Mouse (Mus musculus) C2C12 (cell line): ENCODE results near the gene Kcns3. TPM values are rescaled to one million over a fixed set of nuclear protein-coding genes. Genes with fewer than 3 reads are reported as not detected.
"Not testable (repeated sequence)": the region's sequence is repeated elsewhere in the genome, so short reads cannot be mapped to it uniquely, and the experiment has no call there.

Experiments used
- H3K27me3 ChIP-seq: one replicate; pipeline ENCODE4 v1.6.1; 2011; ENCODE audit not compliant: control insufficient read depth, insufficient read depth, insufficient read length
- H3K36me3 ChIP-seq: one replicate; pipeline ENCODE4 v1.6.1; 2011; ENCODE audit not compliant: control insufficient read depth, insufficient read depth
- H3K4me3 ChIP-seq: one replicate; pipeline ENCODE4 v1.5.1; 2011; ENCODE audit warnings: mild to moderate bottlenecking, control low read depth; ENCODE audit not compliant: poor library complexity, insufficient read depth, severe bottlenecking
- H3K79me2 ChIP-seq: one replicate; pipeline ENCODE4 v1.6.1; 2011; ENCODE audit not compliant: control insufficient read depth, insufficient read depth
- H3K79me3 ChIP-seq: one replicate; pipeline ENCODE4 v1.6.1; 2011; ENCODE audit warnings: low read depth, control low read depth
- H3ac ChIP-seq: one replicate; pipeline ENCODE3; 2011; ENCODE audit warnings: low read depth; ENCODE audit not compliant: control insufficient read depth, insufficient read length
- CEBPB ChIP-seq: IDR thresholded peaks from one replicate; pipeline ENCODE4 v1.6.1; 2011; ENCODE audit warnings: low read depth, mild to moderate bottlenecking, control low read depth, moderate library complexity
- CTCF ChIP-seq: IDR thresholded peaks from one replicate; pipeline ENCODE4 v1.5.1; 2011; ENCODE audit not compliant: control insufficient read depth, insufficient read depth, insufficient read length
- FOSL1 ChIP-seq: IDR thresholded peaks from one replicate; pipeline ENCODE4 v1.8.0; 2011; ENCODE audit warnings: mild to moderate bottlenecking, low read length; ENCODE audit not compliant: poor library complexity, insufficient read depth, severe bottlenecking
- MAX ChIP-seq: IDR thresholded peaks from one replicate; pipeline ENCODE4 v1.6.1; 2011; ENCODE audit warnings: mild to moderate bottlenecking, control low read depth
- MYOD1 ChIP-seq: IDR thresholded peaks from one replicate; pipeline ENCODE4 v1.6.1; 2011; ENCODE audit warnings: low read depth; ENCODE audit not compliant: control insufficient read depth, insufficient read length
- MYOG ChIP-seq: IDR thresholded peaks from one replicate; pipeline ENCODE4 v1.6.1; 2011; ENCODE audit not compliant: control insufficient read depth, insufficient read length; ENCODE audit errors: extremely low read depth
- USF1 ChIP-seq: IDR thresholded peaks from one replicate; pipeline ENCODE4 v1.6.1; 2011; ENCODE audit warnings: low read depth, mild to moderate bottlenecking, control low read depth, moderate library complexity
- polyA plus RNA-seq: library from polyadenylated mRNA; unstranded; fragments of >200 nt; fragmentation: generic; extraction: Trizol; gene quantifications from one replicate; pipeline ENCODE4 v1.2.1, GENCODE M21; 2012; ENCODE audit warnings: missing spikeins

Gene Kcns3
- polyA plus RNA-seq, 1 experiment: not detected

DNA sequence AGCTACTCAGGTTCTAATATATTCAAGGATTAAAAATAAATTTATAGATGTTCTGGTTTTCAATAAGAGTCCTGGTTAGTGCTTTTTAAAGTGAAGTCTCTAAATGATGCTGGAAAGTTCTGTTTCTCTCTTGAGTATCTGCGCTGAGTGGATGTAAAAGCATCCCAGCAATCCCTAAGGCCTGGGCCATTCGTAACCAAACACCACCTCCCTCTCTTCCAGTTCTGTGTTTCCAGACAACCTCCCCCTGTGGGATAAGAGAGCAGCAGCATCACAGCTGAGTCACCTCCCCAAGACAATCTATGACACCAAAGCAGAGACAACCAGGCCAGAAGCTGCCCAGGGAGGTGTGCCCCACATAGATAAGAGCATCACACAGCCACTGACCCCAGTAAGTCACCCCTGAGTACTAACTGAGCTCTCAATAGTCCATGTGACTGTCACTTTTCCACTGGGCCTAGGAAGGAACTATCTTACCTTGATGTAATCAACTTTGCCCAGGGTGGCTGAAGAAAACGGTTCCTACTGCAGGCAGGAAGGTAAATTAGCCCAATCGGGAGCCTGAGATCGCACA is 24.6 kb downstream of the Kcns3 start:
- Histone ChIP-seq H3ac (no peak overlapping the region), H3K79me3 (no peaks in the 10 kb centered on the region), H3K36me3 (no peaks in the 10 kb centered on the region), H3K79me2 (no peaks in the 10 kb centered on the region), H3K4me3 (no peak overlapping the region), H3K27me3 (no peaks in the 10 kb centered on the region)
- TF ChIP-seq MAX (no peak), CTCF (no peak), USF1 (no peak), MYOG (no peak), FOSL1 (no peak), MYOD1 (no peak), CEBPB (no peak)

GRCm38 (mm10) chr12:11101565-11101964 is 49.3 kb downstream of the Kcns3 start:
- H3K27me3 ChIP-seq: no peaks in the 10 kb centered on the region
- TF ChIP-seq CEBPB (no peak), MAX (no peak), USF1 (no peak), MYOD1 (no peak), CTCF (no peak), MYOG (no peak), FOSL1 (no peak)
- H3K4me3 ChIP-seq: no peak overlapping the region
- H3K36me3 ChIP-seq: no peaks in the 10 kb centered on the region
- H3K79me2 ChIP-seq: no peaks in the 10 kb centered on the region
- H3ac ChIP-seq: no peak overlapping the region
- H3K79me3 ChIP-seq: no peaks in the 10 kb centered on the region

DNA sequence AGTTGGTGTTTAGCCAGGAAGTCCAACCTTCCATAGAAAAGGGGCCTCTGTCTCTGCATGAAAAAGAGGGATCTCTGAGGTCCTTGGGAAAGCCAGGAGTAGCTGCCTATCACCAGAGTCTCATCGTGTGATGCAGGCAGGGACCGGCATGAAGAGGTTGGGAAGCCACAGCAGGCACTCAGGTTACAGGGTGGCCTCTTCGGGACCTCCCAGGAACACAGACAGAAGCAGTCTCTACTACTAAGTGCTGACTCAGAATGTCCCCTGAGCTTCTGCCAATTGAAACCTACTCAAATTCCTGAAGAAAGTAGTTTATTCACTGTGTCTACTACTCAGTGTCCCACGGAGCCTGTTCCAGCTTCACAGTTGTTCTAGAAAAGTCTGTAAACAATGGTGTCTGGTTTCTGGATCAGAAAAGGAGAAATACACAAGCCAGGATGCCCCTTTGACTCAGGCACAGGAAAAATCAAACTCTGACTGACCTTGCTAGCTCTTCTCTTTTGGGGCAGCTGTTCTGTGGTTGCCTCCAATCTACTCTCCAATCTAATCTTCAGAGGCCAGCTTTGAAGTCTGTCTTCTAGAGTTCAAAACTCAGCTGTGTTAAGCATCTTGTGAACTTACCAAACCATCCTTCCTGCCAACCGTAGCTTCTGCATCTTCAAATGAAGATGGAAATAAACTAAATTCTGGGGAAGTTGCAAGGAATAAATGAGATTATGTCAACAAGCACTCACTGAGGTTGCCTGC is 62.1 kb downstream of the Kcns3 start:
- Histone ChIP-seq H3K36me3 (no peaks in the 10 kb centered on the region), H3K4me3 (no peak overlapping the region), H3ac (no peak overlapping the region), H3K27me3 (peaks cover 3% of the 10 kb centered on the region), H3K79me2 (no peaks in the 10 kb centered on the region), H3K79me3 (no peaks in the 10 kb centered on the region)
- no peak for TF ChIP-seq MAX
- no peak for TF ChIP-seq CEBPB
- no peak for TF ChIP-seq USF1
- TF ChIP-seq FOSL1: no peak
- no peak for TF ChIP-seq MYOD1

DNA sequence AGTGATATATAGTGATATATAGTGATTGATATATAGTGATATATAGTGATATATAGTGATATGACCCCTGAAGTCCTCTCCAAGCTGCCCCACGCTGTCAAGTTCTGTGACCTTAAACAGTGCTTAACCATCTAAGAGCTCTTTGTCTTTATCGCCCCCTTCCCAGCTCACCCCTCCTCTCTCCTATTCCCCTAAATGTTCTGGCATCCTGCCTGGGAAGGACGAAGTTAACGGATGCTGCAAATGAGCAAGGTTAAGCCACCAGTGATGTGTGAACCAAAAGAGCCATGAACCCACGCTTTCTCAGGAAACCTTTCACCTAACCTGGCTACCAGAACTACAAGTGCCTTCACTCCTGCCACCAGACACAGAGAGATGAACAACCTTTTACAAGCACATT is 64.0 kb downstream of the Kcns3 start:
- H3ac ChIP-seq: no peak overlapping the region
- H3K79me2 ChIP-seq: no peaks in the 10 kb centered on the region
- H3K79me3 ChIP-seq: no peaks in the 10 kb centered on the region
- no peaks in the 10 kb centered on the region for H3K36me3 ChIP-seq
- H3K27me3 ChIP-seq: peaks cover 3% of the 10 kb centered on the region
- H3K4me3 ChIP-seq: no peak overlapping the region
- TF ChIP-seq USF1: no peak
- TF ChIP-seq FOSL1: no peak
- TF ChIP-seq CTCF: no peak
- TF ChIP-seq MYOD1: no peak
- no peak for TF ChIP-seq MAX
- no peak for TF ChIP-seq MYOG
- TF ChIP-seq CEBPB: no peak

DNA sequence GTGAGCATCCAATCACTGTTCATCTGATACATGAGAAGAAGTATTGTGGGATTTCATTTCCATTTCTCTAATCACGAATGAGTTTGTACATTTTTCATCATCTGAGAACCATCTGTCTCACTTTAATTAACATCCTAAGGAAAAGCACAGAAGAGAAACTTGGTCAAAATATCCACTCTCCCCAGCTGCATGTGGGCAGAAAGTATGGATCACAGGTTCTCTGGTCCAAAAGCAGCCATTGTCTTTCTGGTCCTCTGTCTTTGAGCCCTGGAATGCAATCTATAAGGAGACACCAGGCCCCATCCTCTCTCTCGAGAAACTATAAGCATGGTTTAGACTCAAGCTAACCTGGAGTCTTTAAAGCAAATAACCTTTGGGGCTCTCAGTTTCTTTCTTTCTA is 79.8 kb downstream of the Kcns3 start:
- Histone ChIP-seq H3K79me3 (no peaks in the 10 kb centered on the region), H3K36me3 (no peaks in the 10 kb centered on the region), H3K79me2 (no peaks in the 10 kb centered on the region), H3ac (no peak overlapping the region), H3K27me3 (no peaks in the 10 kb centered on the region), H3K4me3 (no peak overlapping the region)
- TF ChIP-seq CEBPB: no peak
- TF ChIP-seq FOSL1: no peak
- no peak for TF ChIP-seq MYOG
- no peak for TF ChIP-seq MAX
- no peak for TF ChIP-seq USF1
- no peak for TF ChIP-seq CTCF
- no peak for TF ChIP-seq MYOD1

- Histone ChIP-seq H3K79me2 (no peaks in the 10 kb centered on the region), H3K36me3 (no peaks in the 10 kb centered on the region), H3K27me3 (no peaks in the 10 kb centered on the region), H3ac (no peak overlapping the region), H3K4me3 (no peak overlapping the region), H3K79me3 (no peaks in the 10 kb centered on the region)
- TF ChIP-seq MYOG: no peak
- TF ChIP-seq CTCF: no peak
- no peak for TF ChIP-seq MYOD1
These were observed 84.0 kb downstream of the Kcns3 start for GRCm38 (mm10) chr12:11066865-11067264.

DNA sequence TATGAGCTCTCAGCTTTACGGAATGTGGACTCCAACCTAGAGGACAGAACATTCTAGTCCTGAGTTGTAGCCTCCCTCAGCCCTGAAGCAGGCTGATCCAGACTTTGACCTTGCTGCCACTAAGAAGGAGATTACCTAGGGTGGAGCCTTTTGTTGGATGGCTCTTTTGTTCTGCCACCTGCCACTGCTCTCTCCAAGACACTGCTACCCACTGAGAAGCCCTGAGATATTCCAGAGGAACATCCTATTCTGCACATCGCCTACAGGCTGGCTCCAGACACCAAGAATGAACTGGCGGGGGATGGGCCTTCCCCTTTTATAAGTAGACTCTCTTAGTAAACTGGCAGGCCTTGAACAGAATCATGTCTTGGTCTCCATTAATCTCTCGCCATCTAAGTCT is 98.2 kb downstream of the Kcns3 start:
- H3K79me2 ChIP-seq, H3K4me3 ChIP-seq, H3ac ChIP-seq, H3K27me3 ChIP-seq, H3K36me3 ChIP-seq, H3K79me3 ChIP-seq: not testable (repeated sequence)
